Mouse (Mus musculus) urinary bladder, postnatal 4 days (tissue): ENCODE data around the gene Lgi2.

Experiments used
- DNase-seq, 2 experiments: peaks; one replicate each; pipeline ENCODE4 v3.0.0; 2021 to 2022; ENCODE audit warnings: low spot score in 2 of 2

Gene Lgi2

DNA sequence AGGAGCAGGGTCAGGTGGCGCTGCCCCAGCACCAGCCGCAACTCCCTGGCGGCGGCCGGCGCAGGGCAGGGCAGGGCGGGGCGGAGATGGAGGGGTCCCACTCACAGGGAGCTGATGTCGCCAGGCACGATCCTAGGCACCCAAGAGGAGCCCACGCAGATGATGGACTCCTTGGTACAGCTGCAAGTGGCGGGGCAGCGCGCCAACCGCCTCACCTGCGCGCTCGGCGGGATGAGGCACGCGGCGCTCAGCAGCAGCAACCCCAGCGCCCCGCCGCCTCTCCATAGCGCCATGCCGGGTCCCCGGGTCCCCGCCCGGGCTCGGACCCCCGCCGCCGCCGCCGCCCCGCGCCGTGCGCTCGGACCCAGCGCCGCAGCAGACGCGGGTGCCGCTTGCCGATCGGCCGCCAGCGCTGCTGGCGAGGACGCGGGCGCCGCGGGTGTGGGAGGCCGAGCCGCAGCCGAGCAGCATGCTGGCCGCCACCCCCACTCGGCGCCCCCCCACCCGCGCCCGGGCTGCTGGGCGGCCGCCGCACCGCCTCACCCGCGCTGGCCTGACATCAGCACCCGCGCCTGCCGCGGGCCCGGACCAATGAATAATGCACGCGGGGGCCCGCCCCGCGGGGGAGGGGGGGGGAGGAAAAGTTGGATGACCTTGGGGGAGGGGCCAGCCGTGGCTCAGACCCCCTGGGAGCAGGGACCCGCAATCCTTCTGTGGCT lies at the start of gene Lgi2:
Lgi2 (minus strand) TSS at position 650 of the 719 bp plus-strand sequence.
- DNase-seq: peak in 1 of 2 experiments; percentile 34

DNA sequence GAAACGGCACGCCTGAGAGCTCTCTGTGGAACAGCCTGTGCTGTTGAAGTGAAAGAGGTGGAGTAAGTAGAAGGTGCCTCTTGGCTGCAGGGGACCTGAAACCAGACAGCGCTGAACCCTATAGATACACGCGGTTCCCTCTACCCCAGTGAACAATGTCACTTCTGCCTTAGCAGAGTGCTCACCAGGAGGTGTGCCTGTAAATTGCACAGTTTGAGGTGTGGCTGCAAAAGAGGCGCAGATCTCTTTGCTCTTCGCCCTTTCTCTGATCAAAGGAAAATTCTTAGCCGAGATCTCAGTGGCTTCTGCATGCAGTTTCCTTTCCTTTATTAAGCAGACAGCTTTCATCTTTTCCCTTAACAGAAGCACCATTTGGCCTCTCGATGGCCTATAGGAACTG lies 49.2 kb upstream of the Lgi2 start:
- no peak for DNase-seq

- no peak for DNase-seq
Observed at GRCm38 (mm10) chr5:52614686-52615085, 48.4 kb upstream of the Lgi2 start.

DNA sequence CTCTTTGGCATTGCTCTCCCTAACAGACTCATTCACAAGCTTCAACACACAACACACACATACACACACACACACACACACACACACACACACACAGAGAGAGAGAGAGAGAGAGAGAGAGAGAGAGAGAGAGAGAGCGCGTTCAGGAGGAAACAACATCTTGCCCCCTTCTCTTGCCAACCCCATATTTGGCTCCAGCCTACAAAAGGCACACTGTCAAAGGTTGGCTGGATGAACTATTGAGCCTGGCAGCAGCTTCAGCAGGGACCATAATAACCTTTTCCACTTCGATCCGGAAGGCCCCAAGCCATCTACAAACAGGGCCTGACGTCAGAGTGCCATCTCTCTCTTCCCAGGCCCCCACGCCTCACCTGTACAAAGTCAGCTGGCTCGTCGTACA lies 46.5 kb upstream of the Lgi2 start:
- no peak for DNase-seq

DNA sequence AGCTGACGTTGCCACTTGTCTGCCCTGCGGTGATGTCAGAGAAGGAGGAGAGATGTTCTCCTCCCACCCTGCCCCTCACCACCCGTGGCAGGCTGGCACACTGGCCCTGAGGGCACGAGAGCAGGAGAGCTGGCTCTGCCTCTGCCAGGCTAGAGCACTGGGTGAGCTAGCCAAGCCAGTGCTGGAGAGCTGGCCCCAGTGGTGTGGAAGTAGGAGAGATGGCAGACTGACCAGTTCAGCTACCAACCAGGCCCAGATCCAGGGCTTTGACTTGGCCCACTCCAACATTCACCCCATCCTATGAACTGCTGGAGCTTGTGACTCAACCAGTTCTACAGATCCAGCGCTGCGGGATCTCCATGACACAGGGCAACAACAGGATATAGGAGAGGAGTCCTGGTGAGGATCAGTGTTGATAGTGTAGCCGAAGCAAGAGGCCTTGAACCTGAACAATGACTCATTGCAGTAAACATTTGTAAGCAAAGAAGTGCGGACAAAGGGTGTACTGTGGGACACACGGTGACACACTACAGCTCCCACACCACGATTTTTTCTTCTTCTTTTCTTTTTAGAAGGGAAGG lies 45.1 kb upstream of the Lgi2 start:
- DNase-seq: no peak

DNA sequence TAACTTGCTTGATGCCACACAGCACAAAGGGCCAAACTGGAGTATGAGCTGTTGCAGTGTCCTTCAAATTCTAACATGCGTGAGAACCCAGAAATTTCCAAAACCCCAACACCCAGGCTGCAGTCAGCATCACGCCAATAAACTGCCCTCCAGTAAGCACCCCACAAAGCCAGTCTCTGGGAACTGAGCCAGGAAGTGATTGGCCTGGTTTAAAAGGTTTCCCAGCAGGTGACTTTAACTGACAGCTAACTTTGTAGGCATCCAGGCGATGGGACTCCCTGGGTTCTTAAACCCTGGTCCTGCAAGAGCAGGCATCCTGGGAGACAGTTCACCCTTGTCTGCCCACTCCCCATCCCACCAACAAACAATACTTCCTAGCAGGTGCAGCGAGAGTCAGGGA lies 44.0 kb upstream of the Lgi2 start:
- no peak for DNase-seq

DNA sequence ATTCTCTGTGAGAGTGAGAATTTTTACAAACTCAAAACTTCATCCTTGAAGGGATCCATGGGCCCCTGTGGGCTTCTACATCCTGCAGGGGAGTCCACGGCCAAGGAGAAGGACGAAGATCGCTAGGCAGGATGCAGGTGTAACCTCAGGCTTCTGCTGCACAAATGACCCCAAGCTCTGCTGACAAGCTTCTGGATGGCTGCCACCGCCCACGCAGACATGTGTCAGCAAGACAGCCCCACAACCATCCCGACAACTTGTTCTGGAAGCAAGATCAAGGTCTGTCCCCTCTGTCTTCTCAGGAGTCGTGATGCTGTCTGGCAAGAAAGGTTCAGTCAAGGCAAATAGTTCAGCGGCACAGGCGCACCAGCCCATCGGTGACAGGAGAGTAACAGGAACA lies 43.4 kb upstream of the Lgi2 start:
- DNase-seq: no peak

GRCm38 (mm10) chr5:52604582-52605041 lies 38.4 kb upstream of the Lgi2 start:
- DNase-seq: peak in 1 of 2 experiments; percentile 36

DNA sequence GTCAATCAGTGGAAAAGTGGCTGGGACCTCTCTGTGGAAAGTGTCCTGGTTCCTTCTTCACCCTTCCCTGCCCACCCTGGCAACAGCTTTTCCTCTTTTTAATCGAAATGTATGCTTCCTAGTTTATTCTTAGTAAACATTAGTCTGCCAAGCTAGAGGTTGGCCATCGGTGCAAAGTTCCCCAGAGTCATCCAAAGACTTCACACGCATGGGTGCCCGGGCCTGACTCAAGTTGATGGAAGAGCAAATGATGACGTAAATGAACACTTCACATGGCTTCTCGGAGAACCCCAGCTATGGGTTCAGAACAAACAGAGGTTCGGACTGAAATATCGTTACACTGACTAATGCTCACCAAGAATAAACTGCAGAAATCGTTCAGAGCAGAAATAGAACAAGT lies 24.4 kb upstream of the Lgi2 start:
- no peak for DNase-seq

DNA sequence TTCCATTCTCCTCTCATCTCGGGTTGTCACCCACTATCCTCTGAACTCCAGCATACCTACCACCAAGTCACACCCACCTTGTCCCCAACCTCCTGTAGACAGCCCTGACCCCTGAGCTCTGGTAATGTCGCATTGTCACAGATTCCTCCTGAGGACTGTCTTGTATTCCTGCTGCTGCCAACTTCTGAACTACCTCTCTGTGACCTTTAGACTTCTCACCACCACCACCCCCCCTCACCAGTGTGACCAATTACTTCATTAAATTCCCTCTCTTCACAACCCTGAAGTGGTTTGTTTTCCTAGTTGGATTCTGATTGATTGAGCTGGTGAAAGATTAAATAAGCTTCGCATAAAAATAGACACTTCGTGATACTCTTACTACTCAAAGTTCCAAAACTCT lies 22.4 kb upstream of the Lgi2 start:
- DNase-seq: no peak

GRCm38 (mm10) chr5:52587291-52587733 lies 21.1 kb upstream of the Lgi2 start:
- DNase-seq: no peak

- DNase-seq: no peak
Observed at GRCm38 (mm10) chr5:52572572-52572971, 6.3 kb upstream of the Lgi2 start.

- no peak for DNase-seq
Observed at GRCm38 (mm10) chr5:52570746-52571145, 4.5 kb upstream of the Lgi2 start.

DNA sequence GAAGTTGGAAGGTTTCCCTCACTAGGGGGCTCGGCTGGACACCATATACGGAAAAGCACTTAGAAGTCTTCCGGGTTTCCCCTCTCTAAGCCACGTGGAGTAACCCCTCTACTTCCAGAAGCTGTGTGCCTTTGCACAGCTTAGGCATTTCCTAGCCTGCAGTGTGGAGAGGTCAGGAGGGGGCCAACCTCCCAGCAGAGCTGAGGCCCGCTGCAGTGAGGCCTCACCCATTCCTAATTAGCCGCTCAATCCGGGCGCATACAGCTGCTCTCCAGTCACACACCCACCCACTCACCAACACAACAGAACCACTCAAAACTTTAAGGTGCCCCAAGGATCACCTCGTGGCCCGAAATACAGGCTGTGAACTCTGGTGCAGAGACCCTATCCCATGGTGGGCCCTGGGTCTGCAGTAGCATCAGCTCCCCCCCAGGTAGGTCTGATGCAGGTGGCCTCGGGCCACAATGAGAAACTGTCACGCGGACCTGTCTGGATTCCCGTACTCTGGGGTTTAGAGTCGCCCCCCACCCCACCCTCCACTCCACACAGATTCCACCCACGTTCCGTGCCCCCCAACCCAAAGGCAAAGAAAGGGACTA lies 949 bp downstream of the Lgi2 start:
- no peak for DNase-seq

DNA sequence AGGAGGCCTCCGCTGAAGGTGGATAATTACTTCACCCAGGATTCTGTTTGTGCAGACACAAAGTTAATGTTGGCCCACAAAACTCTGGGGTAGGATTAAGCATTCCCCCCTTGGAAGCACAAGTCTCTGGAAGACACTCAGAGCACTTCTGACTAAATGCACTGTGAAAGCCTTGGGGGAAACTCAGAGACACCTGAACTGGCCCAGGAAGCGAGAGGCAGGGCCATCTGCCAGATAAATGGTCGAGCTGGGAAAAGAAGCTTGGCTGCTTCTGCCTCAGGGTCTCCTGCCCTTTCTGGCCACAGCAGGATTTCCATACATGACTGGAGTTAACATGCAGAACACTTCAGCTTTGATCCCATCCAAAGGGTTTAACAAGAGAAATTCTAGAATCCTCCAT lies 1.9 kb downstream of the Lgi2 start:
- DNase-seq: no peak

DNA sequence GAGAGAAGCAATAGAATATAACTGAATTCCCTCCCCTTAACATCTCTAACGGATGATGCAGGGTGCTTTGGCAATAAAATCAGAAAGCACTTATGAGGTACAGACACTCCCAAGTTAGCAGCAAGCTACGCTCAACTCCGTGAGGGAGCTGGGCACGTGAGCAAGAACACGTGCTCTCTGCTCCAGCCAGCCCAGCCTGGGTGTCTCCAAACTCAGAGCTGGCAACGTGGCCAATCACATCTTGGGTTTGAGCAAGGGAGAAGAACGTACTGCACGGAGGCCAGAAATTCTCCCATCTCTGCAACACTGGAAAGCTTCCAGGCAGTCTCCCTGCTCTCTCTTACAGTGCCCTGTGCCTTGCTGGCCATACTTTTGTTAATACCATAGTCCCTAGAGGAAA lies 6.0 kb downstream of the Lgi2 start:
- DNase-seq: no peak

GRCm38 (mm10) chr5:52555526-52555925 lies 10.7 kb downstream of the Lgi2 start:
- no peak for DNase-seq

DNA sequence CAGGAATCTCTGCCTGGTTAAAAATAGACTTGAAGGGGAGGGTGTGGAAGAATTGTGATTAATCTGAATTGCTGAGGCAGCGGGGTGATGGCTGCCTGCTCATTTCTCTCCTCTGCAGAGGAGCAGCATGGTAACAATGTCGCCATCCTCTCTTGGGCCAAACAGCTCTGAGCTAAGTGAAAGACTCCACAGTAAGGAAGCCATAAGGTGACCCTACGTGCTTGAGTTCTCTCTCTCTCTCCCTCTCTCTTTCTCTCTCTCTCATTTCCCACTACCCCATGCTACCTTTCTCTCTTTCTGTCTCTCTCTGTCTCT lies 15.0 kb downstream of the Lgi2 start:
- no peak for DNase-seq

DNA sequence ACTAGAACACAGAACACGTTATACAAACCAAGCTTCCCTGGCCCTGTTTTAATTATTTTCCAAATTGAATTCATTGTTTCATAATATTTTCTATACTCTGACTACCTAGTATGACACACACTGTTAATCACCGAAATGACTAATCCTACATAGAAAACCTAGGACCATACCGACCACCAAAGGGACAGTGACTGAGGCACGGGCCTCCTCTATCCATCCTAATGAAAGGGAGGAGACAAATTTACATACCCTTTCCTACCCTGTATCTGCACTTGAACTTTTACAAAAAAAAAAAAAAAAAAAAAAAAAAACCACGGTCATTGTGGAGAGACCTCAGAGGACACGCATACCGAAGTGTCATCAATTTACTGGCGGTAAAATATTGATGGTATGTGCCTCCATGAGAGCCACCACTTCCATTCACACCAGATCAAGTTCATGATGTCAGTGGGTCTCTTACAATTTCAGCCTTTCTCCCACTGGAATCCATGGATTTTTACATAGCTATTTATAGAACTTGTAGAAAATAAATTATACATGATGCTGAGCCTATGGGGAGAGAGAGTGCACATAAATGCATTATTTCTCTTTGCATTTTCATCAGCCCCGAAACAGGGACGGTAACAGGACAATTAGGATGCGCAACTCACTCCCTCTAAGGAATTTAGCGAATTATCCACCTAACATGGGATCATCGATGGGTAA lies 15.5 kb downstream of the Lgi2 start:
- DNase-seq: no peak

- no peak for DNase-seq
Observed at GRCm38 (mm10) chr5:52546950-52547349, 19.3 kb downstream of the Lgi2 start.

DNA sequence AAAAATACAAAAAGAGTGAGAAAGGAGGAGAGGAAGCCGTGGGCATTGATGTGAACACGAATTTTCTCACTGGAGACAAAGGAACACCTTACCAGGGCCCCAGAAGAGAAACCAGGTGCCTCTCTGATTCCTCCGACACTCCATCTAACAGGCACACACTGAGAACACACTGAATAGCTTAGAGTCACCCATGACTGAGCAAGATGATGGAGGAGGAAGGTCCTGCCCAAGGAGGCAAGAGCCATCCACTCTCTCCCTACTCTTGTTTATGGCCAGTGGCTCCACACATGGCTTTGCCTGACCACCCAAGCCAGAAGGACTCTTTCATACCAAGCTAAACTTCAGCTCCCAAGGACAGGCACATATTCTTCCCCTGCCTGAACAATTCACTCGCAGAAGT lies 22.5 kb downstream of the Lgi2 start:
- no peak for DNase-seq

DNA sequence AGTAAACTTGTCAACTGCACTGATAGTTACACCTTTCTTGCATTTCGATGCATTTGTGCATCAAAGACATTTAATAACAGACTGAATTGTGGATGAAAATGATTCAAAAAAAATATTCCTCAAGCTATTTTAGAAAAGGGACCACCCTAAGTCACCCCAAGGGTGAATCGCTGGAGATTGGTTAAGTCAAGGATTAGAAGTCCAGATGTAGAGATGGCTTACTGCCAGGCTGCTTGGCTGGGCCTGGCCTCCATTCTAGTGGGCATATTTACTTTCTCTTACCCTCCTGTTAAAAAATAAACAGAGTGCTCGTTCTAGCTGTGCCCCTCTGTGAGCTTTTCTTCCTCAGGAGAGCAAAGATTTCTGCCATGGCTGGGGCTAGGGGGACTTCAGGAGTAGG lies 26.1 kb downstream of the Lgi2 start:
- no peak for DNase-seq

DNA sequence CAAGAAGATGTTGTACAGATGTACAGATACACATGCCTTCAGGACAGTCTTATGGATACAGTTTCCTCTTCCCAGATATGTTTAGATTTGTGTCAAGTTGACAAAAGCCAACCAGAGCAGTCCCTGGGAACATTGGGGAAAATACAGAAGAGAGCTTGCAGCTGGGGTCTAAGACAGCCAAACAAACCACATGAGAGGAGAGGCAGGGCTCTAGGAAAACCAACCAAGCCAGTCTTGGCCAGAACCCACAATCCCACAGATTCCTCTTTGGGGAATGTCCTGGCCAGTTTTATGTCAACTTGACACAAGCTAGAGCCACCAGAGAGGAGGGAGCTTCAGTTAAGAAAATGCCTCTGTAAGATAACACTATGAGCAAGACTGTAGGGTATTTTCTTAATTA lies 26.8 kb downstream of the Lgi2 start:
- DNase-seq: no peak
